Mouse (Mus musculus): ENCODE measurements at regions not wholly inside any gene's neighbourhood (a gene's known extent, or its start where the extent isn't known, plus 50 kb on each side); places are given as distances from the start of the nearest gene placed in this dataset.

DNA sequence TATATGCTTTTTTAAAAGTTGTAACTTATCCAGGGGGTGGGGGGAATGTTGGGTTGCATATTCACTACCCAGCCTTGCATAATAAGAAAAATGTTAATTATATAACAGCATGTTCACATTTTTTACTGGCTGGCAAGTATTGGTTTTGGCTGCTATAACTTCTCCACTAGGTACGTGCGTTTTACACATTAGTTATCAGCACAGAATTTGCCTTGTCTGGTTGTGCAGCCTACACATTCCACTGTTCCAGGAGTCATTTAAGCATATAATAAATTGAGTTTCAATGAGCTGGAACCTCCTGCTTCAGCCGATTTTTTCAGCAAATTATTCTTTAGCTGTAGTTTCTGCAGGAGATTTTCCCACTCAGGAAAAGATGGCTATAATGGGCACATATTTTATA lies 1479.9 kb upstream of the Tenm2 start:
- no peak for DNase-seq (ENCODE audit: low spot score)
- 69% methylated on average over 3 of the region's 3 CpGs for WGBS
- no peak overlapping the region for H3K4me2 ChIP-seq (ENCODE audit: low read depth, low read length)
- H3K36me3 ChIP-seq (replicated peaks; ENCODE audit: control insufficient read depth, insufficient read depth, low read length), result no peaks in the 10 kb centered on the region
- H3K9ac ChIP-seq (replicated peaks; ENCODE audit: low read depth, low read length), result no peak overlapping the region
- ATAC-seq (ENCODE audit: insufficient read depth, low read depth), result no peak
- H3K4me3 ChIP-seq (ENCODE audit: low read depth, low read length), result no peak overlapping the region
- H3K9me3 ChIP-seq (replicated peaks; ENCODE audit: control insufficient read depth, low read length), result no peaks in the 10 kb centered on the region
- TF ChIP-seq CTCF (IDR thresholded peaks at IDR 0.05; ENCODE audit: low read depth), result no peak
- TF ChIP-seq EP300 (IDR thresholded peaks at IDR 0.05; ENCODE audit: low read depth), result no peak
- no peaks in the 10 kb centered on the region for H3K27me3 ChIP-seq (ENCODE audit: control insufficient read depth, insufficient read depth, low read length)
- H3K4me1 ChIP-seq (ENCODE audit: control insufficient read depth, insufficient read depth), result no peaks in the 10 kb centered on the region
- H3K27ac ChIP-seq (ENCODE audit: low read depth), result no peak overlapping the region

GRCm38 (mm10) chr11:38681264-38681663 lies 1445.5 kb upstream of the Tenm2 start:
- Histone ChIP-seq H3K9me3 (replicated peaks; ENCODE audit: control insufficient read depth, low read length) (no peaks in the 10 kb centered on the region), H3K27me3 (ENCODE audit: control insufficient read depth, insufficient read depth, low read length) (no peaks in the 10 kb centered on the region), H3K4me3 (ENCODE audit: low read depth, low read length) (no peak overlapping the region), H3K36me3 (replicated peaks; ENCODE audit: control insufficient read depth, insufficient read depth, low read length) (no peaks in the 10 kb centered on the region), H3K4me1 (ENCODE audit: control insufficient read depth, insufficient read depth) (no peaks in the 10 kb centered on the region), H3K4me2 (ENCODE audit: low read depth, low read length) (no peak overlapping the region), H3K9ac (replicated peaks; ENCODE audit: low read depth, low read length) (no peak overlapping the region), H3K27ac (ENCODE audit: low read depth) (no peak overlapping the region)
- DNase-seq (ENCODE audit: low spot score) (no peak), ATAC-seq (ENCODE audit: insufficient read depth, low read depth) (no peak)
- WGBS, result 61% methylated on average over 7 of the region's 7 CpGs
- TF ChIP-seq CTCF (IDR thresholded peaks at IDR 0.05; ENCODE audit: low read depth) (no peak), EP300 (IDR thresholded peaks at IDR 0.05; ENCODE audit: low read depth) (no peak)

GRCm38 (mm10) chr11:38673367-38674056 lies 1437.7 kb upstream of the Tenm2 start:
- Histone ChIP-seq H3K27me3 (ENCODE audit: control insufficient read depth, insufficient read depth, low read length) (no peaks in the 10 kb centered on the region), H3K4me3 (ENCODE audit: low read depth, low read length) (no peak overlapping the region), H3K9ac (replicated peaks; ENCODE audit: low read depth, low read length) (no peak overlapping the region), H3K4me1 (ENCODE audit: control insufficient read depth, insufficient read depth) (no peaks in the 10 kb centered on the region), H3K9me3 (replicated peaks; ENCODE audit: control insufficient read depth, low read length) (no peaks in the 10 kb centered on the region), H3K36me3 (replicated peaks; ENCODE audit: control insufficient read depth, insufficient read depth, low read length) (no peaks in the 10 kb centered on the region), H3K27ac (ENCODE audit: low read depth) (no peak overlapping the region), H3K4me2 (ENCODE audit: low read depth, low read length) (no peak overlapping the region)
- TF ChIP-seq CTCF (IDR thresholded peaks at IDR 0.05; ENCODE audit: low read depth) (no peak), EP300 (IDR thresholded peaks at IDR 0.05; ENCODE audit: low read depth) (no peak)
- WGBS, result 37% methylated on average over 5 of the region's 5 CpGs
- ATAC-seq (ENCODE audit: insufficient read depth, low read depth) (no peak), DNase-seq (ENCODE audit: low spot score) (no peak)

All from heart, postnatal 0 days (tissue).